Mouse (Mus musculus) ES-E14 (cell line): Measurements from ENCODE around the gene Lrrc4. TPM values are rescaled to one million over a fixed set of nuclear protein-coding genes. Genes with fewer than 3 reads are reported as not detected.

Experiments
- DNase-seq: peaks from one replicate; pipeline ENCODE4 v3.0.0-alpha.2; 2013; ENCODE audit warnings: low read depth, low spot score
- H3K27ac ChIP-seq: 2 replicates; pipeline ENCODE4 v1.5.1; 2012; ENCODE audit warnings: low read depth, mild to moderate bottlenecking, low read length, moderate library complexity, mixed read lengths; ENCODE audit not compliant: poor library complexity, insufficient read depth, severe bottlenecking
- H3K36me3 ChIP-seq: 2 replicates; pipeline ENCODE4 v1.6.1; 2012; ENCODE audit warnings: mild to moderate bottlenecking, low read length, moderate library complexity, mixed read lengths; ENCODE audit not compliant: control insufficient read depth, poor library complexity, insufficient read depth, severe bottlenecking
- H3K4me1 ChIP-seq, 2 experiments: fragments of 150-350 bp in 1 of 2; sonication (generic) in 1 of 2; 2 replicates each; pipeline ENCODE4 v1.6.1; 2012; ENCODE audit warnings: low read length in 2 of 2, mild to moderate bottlenecking in 1 of 2, mixed read lengths in 1 of 2; ENCODE audit not compliant: control insufficient read depth in 2 of 2, insufficient read depth in 2 of 2, poor library complexity in 1 of 2
- H3K4me3 ChIP-seq, 2 experiments: fragments of 150-350 bp in 1 of 2; sonication (generic) in 1 of 2; 2 replicates each; pipeline ENCODE4 v1.5.1; 2012; ENCODE audit warnings: low read length in 2 of 2, low read depth in 1 of 2, mild to moderate bottlenecking in 1 of 2, mixed read lengths in 1 of 2; ENCODE audit not compliant: insufficient read depth in 1 of 2, poor library complexity in 1 of 2, severe bottlenecking in 1 of 2
- H3K9ac ChIP-seq: 2 replicates; pipeline ENCODE4 v1.6.1; 2012; ENCODE audit warnings: low read depth, mild to moderate bottlenecking, low read length, mixed read lengths; ENCODE audit not compliant: poor library complexity, insufficient read depth, severe bottlenecking
- H3K9me3 ChIP-seq: fragments of 150-350 bp; sonication (generic); 2 replicates; pipeline ENCODE4 v1.6.1; 2012; ENCODE audit warnings: low read depth, mild to moderate bottlenecking, low read length; ENCODE audit not compliant: control insufficient read depth, insufficient read depth
- CHD2 ChIP-seq: IDR thresholded peaks from 2 replicates; pipeline ENCODE4 v1.6.1; 2014; ENCODE audit warnings: mild to moderate bottlenecking, low read depth, low read length, inconsistent platforms
- HCFC1 ChIP-seq: IDR thresholded peaks from 2 replicates; pipeline ENCODE4 v1.6.1; 2012; ENCODE audit warnings: low read length, inconsistent platforms, borderline replicate concordance; ENCODE audit not compliant: insufficient read depth
- MAFK ChIP-seq: IDR thresholded peaks from 2 replicates; pipeline ENCODE4 v1.6.1; 2014; ENCODE audit warnings: mild to moderate bottlenecking, low read depth, low read length, inconsistent platforms; ENCODE audit not compliant: insufficient read depth
- ZC3H11A ChIP-seq: IDR thresholded peaks from 2 replicates; pipeline ENCODE4 v1.6.1; 2012; ENCODE audit warnings: low read depth, mild to moderate bottlenecking, inconsistent platforms, low read length, borderline replicate concordance
- ZNF384 ChIP-seq: IDR thresholded peaks from 2 replicates; pipeline ENCODE4 v1.6.1; 2012; ENCODE audit warnings: low read depth, low read length, inconsistent platforms
- in situ Hi-C, 2 experiments: fragments of 600-800 bp; cut with MboI; formaldehyde crosslinking; loops; one replicate each; pipeline ENCODE4 v1.15.1; 2025; ENCODE audit warnings: low sequenced_read_pairs in 2 of 2, inconsistent platforms in 1 of 2; ENCODE audit not compliant: unreplicated experiment in 2 of 2
- total RNA-seq: library from RNA; depleted of rRNA; stranded (reverse); fragments of 300-350 nt; gene quantifications from 2 replicates; pipeline ENCODE4 v1.2.3, GENCODE M21; 2012

Gene Lrrc4
- total RNA-seq, 1 experiment = 0.85 TPM

DNA sequence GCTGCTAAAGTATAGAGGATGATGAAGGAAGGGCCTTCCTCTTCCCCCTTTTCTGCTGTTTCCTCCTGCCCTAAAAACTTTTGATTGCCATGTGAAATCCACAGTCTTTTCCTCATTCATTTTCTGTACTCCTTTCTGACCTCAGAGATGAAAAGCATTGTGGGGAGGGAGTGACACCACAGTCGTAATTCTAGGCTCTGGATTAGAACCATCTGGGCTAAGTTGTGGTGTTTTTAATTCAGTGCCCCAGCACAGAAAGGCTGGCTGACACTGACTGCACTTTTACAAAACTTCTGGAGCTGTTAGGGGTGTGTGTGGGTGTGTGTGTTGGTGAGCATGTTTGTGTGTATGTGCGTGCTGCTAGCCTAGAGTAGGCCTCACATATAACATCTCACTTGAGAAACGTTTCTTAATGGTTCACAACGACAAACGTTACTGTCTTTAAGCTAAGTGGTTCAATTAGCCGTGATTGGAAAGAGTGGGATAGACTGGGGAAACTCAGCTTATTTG, 16.8 kb upstream of the Lrrc4 start:
- no peak for TF ChIP-seq HCFC1
- TF ChIP-seq MAFK = no peak
- Histone ChIP-seq H3K27ac (no peak overlapping the region), H3K36me3 (peaks cover 2% of the 10 kb centered on the region; the same call in 1 of the 2 replicates), H3K4me1 (no peaks in the 10 kb centered on the region), H3K4me3 (no peak overlapping the region), H3K9ac (no peak overlapping the region), H3K9me3 (no peaks in the 10 kb centered on the region)
- in situ Hi-C loops = no loop called here
- DNase-seq = no peak

DNA sequence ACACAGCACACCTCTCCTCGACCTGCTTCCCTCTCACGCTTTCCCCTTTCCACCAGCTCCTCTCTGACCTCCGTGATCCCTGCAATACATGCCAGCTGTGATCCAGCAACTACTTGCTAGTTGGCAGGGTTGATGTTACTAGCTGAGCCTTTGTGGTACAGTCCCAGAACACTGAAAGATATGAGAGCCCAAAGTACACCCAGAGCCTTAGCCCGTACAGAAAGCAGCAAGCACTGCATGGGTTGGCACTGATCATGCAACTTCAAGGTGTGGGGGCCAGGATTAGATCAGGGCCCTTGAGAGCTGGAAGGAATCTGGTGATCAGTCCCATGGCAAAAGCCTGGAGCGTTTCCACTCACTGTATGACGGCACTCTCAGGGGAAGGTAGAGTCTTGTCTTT, 16.1 kb upstream of the Lrrc4 start:
- H3K4me1 ChIP-seq = no peaks in the 10 kb centered on the region
- no peak for DNase-seq
- no peak overlapping the region for H3K9ac ChIP-seq
- no peaks in the 10 kb centered on the region for H3K9me3 ChIP-seq
- in situ Hi-C loops = no loop called here
- no peak overlapping the region for H3K27ac ChIP-seq
- peaks cover 2% of the 10 kb centered on the region; the same call in 1 of the 2 replicates for H3K36me3 ChIP-seq
- no peak overlapping the region for H3K4me3 ChIP-seq
- TF ChIP-seq ZNF384 (no peak), CHD2 (no peak), MAFK (no peak), ZC3H11A (no peak), HCFC1 (no peak)

DNA sequence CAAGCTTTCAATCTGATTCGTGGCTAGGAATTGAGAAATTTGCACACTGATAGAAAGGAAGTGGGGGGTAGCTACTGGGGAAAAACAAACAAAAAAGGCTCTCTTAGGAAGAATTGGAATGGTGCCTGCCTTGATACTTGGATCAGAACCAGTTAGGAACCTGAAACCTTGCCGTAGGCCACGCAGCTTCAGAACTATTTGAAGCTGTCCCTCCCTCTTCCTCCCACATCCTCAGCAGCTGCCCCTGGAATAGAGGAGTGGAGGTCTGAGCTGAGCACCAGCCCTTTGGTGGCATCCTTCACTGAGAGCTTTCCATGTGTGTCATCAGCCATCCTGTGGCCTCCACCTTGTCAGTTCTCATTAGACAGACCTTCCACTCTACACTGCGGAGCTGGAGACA, 14.1 kb upstream of the Lrrc4 start:
- no peak for TF ChIP-seq MAFK
- TF ChIP-seq ZNF384 = no peak
- TF ChIP-seq CHD2 = no peak
- TF ChIP-seq HCFC1 = no peak
- no peak for DNase-seq
- Histone ChIP-seq H3K4me3 (no peak overlapping the region), H3K27ac (no peak overlapping the region), H3K9ac (no peak overlapping the region), H3K36me3 (no peaks in the 10 kb centered on the region), H3K9me3 (no peaks in the 10 kb centered on the region), H3K4me1 (no peaks in the 10 kb centered on the region)
- in situ Hi-C loops = no loop called here

DNA sequence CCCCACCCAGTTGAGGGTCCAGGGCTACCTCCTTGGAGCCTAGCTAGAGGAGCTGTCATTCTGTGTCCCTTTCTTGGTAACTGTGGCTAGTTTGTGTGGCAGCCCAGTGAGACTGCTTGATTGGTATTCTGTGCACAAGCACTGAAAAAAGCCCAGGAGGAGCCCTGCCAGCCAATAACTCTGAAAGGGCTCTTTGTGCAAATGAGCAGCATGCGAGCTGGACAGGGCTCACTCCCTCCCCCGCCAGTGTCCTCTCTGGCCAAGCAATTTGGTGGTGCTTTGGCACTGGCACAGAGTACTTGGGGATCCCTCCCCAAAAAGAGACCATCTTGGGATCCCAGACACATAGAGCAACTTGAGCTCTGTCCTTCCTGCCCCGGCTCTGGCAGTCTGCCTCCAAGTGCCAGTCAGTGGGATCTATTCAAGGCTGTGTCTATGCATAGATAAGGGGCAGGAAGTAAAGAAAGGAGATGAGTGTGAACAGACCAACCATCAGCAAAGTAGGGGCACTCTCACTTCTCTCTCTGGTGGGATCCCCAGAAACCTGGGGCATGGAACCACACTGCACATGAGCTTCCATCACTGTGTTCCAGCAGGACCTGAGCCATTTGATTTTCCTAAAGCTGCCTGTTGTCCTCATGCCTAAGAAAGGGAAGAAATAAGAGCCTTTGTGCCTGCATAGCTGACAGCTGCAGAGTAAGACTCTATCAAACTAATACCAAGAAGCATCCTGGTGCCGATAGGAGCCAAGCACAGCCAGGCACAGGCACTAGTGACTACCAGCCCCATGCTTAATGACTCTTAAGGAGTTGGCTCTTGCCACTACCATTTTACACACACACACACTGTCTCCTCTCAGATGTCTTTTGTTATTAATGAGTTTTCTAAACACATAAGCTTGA, 11.1 kb upstream of the Lrrc4 start:
- TF ChIP-seq HCFC1 (no peak), ZNF384 (no peak)
- Histone ChIP-seq H3K4me3 (no peak overlapping the region), H3K9ac (no peak overlapping the region), H3K36me3 (no peaks in the 10 kb centered on the region), H3K4me1 (no peaks in the 10 kb centered on the region), H3K27ac (no peak overlapping the region), H3K9me3 (no peaks in the 10 kb centered on the region)
- no peak for DNase-seq
- in situ Hi-C loops = no loop called here

DNA sequence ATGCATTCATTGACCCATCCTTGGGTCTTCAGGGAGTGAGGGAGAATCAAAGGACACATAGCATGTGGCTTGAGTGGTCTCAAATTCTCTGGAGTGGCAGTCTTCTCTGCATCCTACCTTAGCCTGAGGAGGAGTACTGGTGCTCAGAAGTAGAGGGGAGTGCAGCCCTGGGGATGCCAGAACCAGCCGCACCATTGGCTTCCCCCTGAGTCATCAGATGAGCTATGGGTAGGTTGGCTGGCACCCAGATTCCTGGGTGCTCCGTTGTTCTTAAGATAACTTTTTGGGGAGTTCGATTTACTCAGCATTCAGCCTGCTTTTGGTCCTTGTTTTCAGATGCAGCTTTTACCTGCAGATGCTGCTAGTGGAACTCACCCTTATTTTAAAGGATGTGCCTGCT, 10.0 kb upstream of the Lrrc4 start:
- in situ Hi-C loops = no loop called here
- no peaks in the 10 kb centered on the region for H3K36me3 ChIP-seq
- no peak overlapping the region for H3K4me3 ChIP-seq
- DNase-seq = no peak
- no peaks in the 10 kb centered on the region for H3K9me3 ChIP-seq
- TF ChIP-seq CHD2 = no peak
- TF ChIP-seq ZC3H11A = no peak
- no peak for TF ChIP-seq HCFC1
- TF ChIP-seq MAFK = no peak
- no peak for TF ChIP-seq ZNF384
- H3K27ac ChIP-seq = no peak overlapping the region
- H3K9ac ChIP-seq = no peak overlapping the region
- no peaks in the 10 kb centered on the region for H3K4me1 ChIP-seq
